Mouse (Mus musculus): ENCODE measurements around the gene Agap3. TPM values are rescaled to one million over a fixed set of nuclear protein-coding genes. Genes with fewer than 3 reads are reported as not detected.
A peak's percentile ranks its signal among the peaks of the same experiment; 100 is the strongest.

The Agap3 gene
- total and polyA plus RNA-seq, 2 experiments from 2014 or later, result 140 to 296 TPM

DNA sequence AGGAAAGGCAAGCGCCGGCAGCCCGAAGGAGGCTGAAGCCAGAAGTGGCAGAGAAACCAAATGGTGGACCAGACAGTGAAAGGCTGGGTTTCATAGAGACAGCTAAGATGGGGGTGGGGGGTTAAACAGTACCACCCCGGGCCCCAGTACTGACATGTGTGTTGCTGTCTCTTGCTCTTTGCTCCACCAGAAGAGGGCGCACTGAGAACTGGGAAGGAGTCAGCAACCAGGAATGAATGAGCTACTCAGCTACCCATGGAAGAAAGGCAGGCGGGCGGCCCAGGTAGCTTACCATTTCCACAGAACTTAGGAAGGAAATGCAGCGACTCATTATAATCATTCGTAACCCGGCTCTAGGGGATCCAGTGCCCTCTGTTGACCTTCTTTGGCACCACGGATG lies 58.7 kb downstream of the Agap3 start:
- Histone ChIP-seq H3K9ac (no peak overlapping the region), H3K9me3 (ENCODE audit: low read length) (no peaks in the 10 kb centered on the region), H3K27ac (ENCODE audit: low read depth, low read length) (no peak overlapping the region), H3K36me3 (ENCODE audit: insufficient read depth) (no peaks in the 10 kb centered on the region), H3K4me1 (ENCODE audit: insufficient read depth) (no peaks in the 10 kb centered on the region), H3K4me2 (ENCODE audit: low read depth) (no peak overlapping the region), H3K4me3 (ENCODE audit: low read depth, low read length) (no peak overlapping the region), H3K27me3 (ENCODE audit: insufficient read depth, low read length) (0 out of 2 replicates have a peak, but pooled peaks cover 2% of the 10 kb centered on the region)
- peak; percentile 38 for TF ChIP-seq CTCF (IDR thresholded peaks at IDR 0.05; ENCODE audit: low read depth)
- no peak for ATAC-seq
- 55% methylated on average over 11 of the region's 11 CpGs for WGBS
- DNase-seq, result no peak

DNA sequence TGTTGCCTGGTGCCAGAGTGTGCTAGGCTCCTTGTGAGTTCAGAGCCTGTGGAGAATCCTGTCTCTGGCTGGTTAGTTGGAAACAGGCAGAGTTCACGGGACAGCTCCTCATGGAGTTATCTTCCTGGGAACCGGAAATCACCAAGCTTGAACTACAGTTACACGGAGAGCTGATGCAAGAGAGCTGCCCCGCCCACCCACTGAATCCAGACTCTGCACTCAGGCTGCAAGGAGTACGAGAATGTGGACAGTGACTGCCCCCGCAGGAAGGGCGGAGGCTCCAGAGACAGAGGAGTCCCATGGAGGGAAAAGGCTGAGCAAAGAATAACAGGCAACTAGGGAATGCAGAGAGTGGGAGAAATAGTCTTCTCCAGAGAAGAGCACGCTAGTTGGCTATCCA lies 60.3 kb downstream of the Agap3 start:
- Histone ChIP-seq H3K4me3 (ENCODE audit: low read depth, low read length) (no peak overlapping the region), H3K4me2 (ENCODE audit: low read depth) (no peak overlapping the region), H3K36me3 (ENCODE audit: insufficient read depth) (no peaks in the 10 kb centered on the region), H3K4me1 (ENCODE audit: insufficient read depth) (no peaks in the 10 kb centered on the region), H3K9me3 (ENCODE audit: low read length) (no peaks in the 10 kb centered on the region), H3K9ac (no peak overlapping the region), H3K27me3 (ENCODE audit: insufficient read depth, low read length) (no peaks in the 10 kb centered on the region), H3K27ac (ENCODE audit: low read depth, low read length) (no peak overlapping the region)
- DNase-seq (no peak), ATAC-seq (no peak)
- WGBS, result 55% methylated on average over 8 of the region's 8 CpGs
- TF ChIP-seq CTCF (IDR thresholded peaks at IDR 0.05; ENCODE audit: low read depth), result no peak

- WGBS, result 70% methylated on average over 8 of the region's 8 CpGs
Observed at GRCm38 (mm10) chr5:24521366-24521765, 69.4 kb downstream of the Agap3 start.

DNA sequence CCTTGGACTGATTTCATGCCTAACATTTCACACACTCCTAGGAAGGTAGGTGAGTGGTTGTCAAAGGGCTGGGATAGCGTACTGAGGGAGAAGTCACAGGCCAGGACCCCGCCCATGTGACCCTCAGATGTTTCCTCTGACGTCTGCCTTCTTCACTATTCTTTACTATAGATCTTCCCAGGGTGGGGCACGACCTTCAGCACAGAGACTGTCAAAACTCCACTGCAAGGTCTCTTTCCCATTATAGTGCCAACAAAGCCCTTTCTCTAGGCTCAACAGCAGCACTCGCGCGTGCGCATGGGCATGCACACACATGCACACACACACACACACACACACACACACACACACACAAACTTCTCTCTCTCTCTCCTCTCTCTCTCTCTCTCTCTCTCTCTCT lies 71.8 kb downstream of the Agap3 start:
- no peak overlapping the region for H3K9ac ChIP-seq
- no peak overlapping the region for H3K4me3 ChIP-seq (ENCODE audit: low read depth, low read length)
- DNase-seq (no peak), ATAC-seq (no peak)
- 44% methylated on average over 8 of the region's 8 CpGs for WGBS
- H3K27me3 ChIP-seq (ENCODE audit: insufficient read depth, low read length), result peaks cover 55% of the 10 kb centered on the region
- TF ChIP-seq CTCF (IDR thresholded peaks at IDR 0.05; ENCODE audit: low read depth), result no peak
- H3K4me2 ChIP-seq (ENCODE audit: low read depth), result no peak overlapping the region
- no peaks in the 10 kb centered on the region for H3K9me3 ChIP-seq (ENCODE audit: low read length)
- no peak overlapping the region for H3K27ac ChIP-seq (ENCODE audit: low read depth, low read length)
- no peaks in the 10 kb centered on the region for H3K36me3 ChIP-seq (ENCODE audit: insufficient read depth)
- no peaks in the 10 kb centered on the region for H3K4me1 ChIP-seq (ENCODE audit: insufficient read depth)

More at GRCm38 (mm10) chr5:24521366-24521765, 69.4 kb downstream of the Agap3 start:
- TF ChIP-seq CTCF (IDR thresholded peaks at IDR 0.05; ENCODE audit: low read depth), result no peak
- Histone ChIP-seq H3K4me1 (ENCODE audit: insufficient read depth) (no peaks in the 10 kb centered on the region), H3K4me2 (ENCODE audit: low read depth) (no peak overlapping the region), H3K27me3 (ENCODE audit: insufficient read depth, low read length) (peaks cover 42% of the 10 kb centered on the region), H3K27ac (ENCODE audit: low read depth, low read length) (no peak overlapping the region), H3K9me3 (ENCODE audit: low read length) (no peaks in the 10 kb centered on the region), H3K4me3 (ENCODE audit: low read depth, low read length) (no peak overlapping the region), H3K9ac (no peak overlapping the region), H3K36me3 (ENCODE audit: insufficient read depth) (no peaks in the 10 kb centered on the region)
- DNase-seq, result no peak
- ATAC-seq, result no peak

DNA sequence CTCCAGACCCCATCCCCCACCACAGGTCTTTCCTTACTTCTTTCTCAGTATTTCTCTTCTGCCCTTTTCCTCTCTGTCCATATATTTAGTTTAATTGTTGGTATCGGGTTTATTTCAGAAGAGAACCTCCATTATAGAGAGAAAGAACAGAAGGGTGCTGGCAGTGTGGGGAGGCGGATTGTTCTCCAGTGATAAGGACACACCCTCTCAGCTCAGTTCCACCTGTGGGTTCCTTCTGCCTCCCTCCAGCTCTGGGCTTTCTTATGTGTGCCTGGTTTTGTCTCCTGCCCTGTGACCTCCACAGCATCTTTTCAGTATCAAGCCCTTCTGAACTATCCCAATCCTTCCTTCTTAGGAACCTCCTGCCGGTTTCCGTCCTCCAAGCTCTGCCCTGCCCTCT lies 72.5 kb downstream of the Agap3 start:
- H3K4me1 ChIP-seq (ENCODE audit: insufficient read depth), result no peaks in the 10 kb centered on the region
- H3K9me3 ChIP-seq (ENCODE audit: low read length), result no peaks in the 10 kb centered on the region
- H3K4me2 ChIP-seq (ENCODE audit: low read depth), result no peak overlapping the region
- ATAC-seq, result no peak
- WGBS, result 17% methylated on average over 4 of the region's 4 CpGs
- no peak for TF ChIP-seq CTCF (IDR thresholded peaks at IDR 0.05; ENCODE audit: low read depth)
- H3K9ac ChIP-seq, result no peak overlapping the region
- no peak overlapping the region for H3K4me3 ChIP-seq (ENCODE audit: low read depth, low read length)
- DNase-seq, result no peak
- H3K27me3 ChIP-seq (ENCODE audit: insufficient read depth, low read length), result peaks cover 61% of the 10 kb centered on the region
- H3K36me3 ChIP-seq (ENCODE audit: insufficient read depth), result no peaks in the 10 kb centered on the region
- no peak overlapping the region for H3K27ac ChIP-seq (ENCODE audit: low read depth, low read length)

- ATAC-seq (no peak), DNase-seq (no peak)
- no peak overlapping the region for H3K27ac ChIP-seq (ENCODE audit: low read depth, low read length)
- no peak for TF ChIP-seq CTCF (IDR thresholded peaks at IDR 0.05; ENCODE audit: low read depth)
- H3K36me3 ChIP-seq (ENCODE audit: insufficient read depth), result no peaks in the 10 kb centered on the region
- no peaks in the 10 kb centered on the region for H3K9me3 ChIP-seq (ENCODE audit: low read length)
- peaks cover 64% of the 10 kb centered on the region for H3K27me3 ChIP-seq (ENCODE audit: insufficient read depth, low read length)
- WGBS, result 3% methylated on average over 34 of the region's 34 CpGs
- H3K4me1 ChIP-seq (ENCODE audit: insufficient read depth), result no peaks in the 10 kb centered on the region
- no peak overlapping the region for H3K9ac ChIP-seq
- peak overlapping the region; percentile 88 for H3K4me2 ChIP-seq (ENCODE audit: low read depth)
- H3K4me3 ChIP-seq (ENCODE audit: low read depth, low read length), result peak overlapping the region; percentile 44
Observed at GRCm38 (mm10) chr5:24525360-24526189, 73.6 kb downstream of the Agap3 start.

GRCm38 (mm10) chr5:24526190-24526888 lies 74.4 kb downstream of the Agap3 start:
- H3K27ac ChIP-seq (ENCODE audit: low read depth, low read length), result no peak overlapping the region
- peak overlapping the region; percentile 88 for H3K4me2 ChIP-seq (ENCODE audit: low read depth)
- peak overlapping the region; percentile 43; the same call in 1 of the 2 replicates for H3K9ac ChIP-seq
- H3K9me3 ChIP-seq (ENCODE audit: low read length), result no peaks in the 10 kb centered on the region
- H3K36me3 ChIP-seq (ENCODE audit: insufficient read depth), result no peaks in the 10 kb centered on the region
- no peaks in the 10 kb centered on the region for H3K4me1 ChIP-seq (ENCODE audit: insufficient read depth)
- under 1% methylated on average over 62 of the region's 109 CpGs for WGBS
- TF ChIP-seq CTCF (IDR thresholded peaks at IDR 0.05; ENCODE audit: low read depth), result no peak
- no peak for DNase-seq
- H3K27me3 ChIP-seq (ENCODE audit: insufficient read depth, low read length), result peaks cover 62% of the 10 kb centered on the region
- ATAC-seq, result peak; percentile 59
- peak overlapping the region; percentile 44 for H3K4me3 ChIP-seq (ENCODE audit: low read depth, low read length)

Measured in forebrain, postnatal 0 days (tissue).